Mouse (Mus musculus) right cerebral cortex, postnatal 4 days (tissue): Measurements from ENCODE around the gene Gm20903.
"Not testable (repeated sequence)": the region's sequence is repeated elsewhere in the genome, so short reads cannot be mapped to it uniquely, and the experiment has no call there.

Source experiments
- DNase-seq: peaks from one replicate; pipeline ENCODE4 v3.0.0-alpha.2; 2022

Gm20903 gene

GRCm38 (mm10) chrY:73669015-73669414, at the start of gene Gm20903:
Gm20903 (plus strand) TSS chrY:73669315.
- DNase-seq: not testable (repeated sequence)
